Mouse (Mus musculus) ES-Bruce4 (cell line): ENCODE measurements at regions not wholly inside any gene's neighbourhood (a gene's known extent, or its start where the extent isn't known, plus 50 kb on each side); places are given as distances from the start of the nearest gene placed in this dataset.

ENCODE experiments used
- H3K27ac ChIP-seq: 2 replicates; pipeline ENCODE4 v1.5.1; 2012; ENCODE audit warnings: low read length, inconsistent platforms; ENCODE audit not compliant: insufficient read depth
- H3K27me3 ChIP-seq: 2 replicates; pipeline ENCODE4 v1.6.1; 2012; ENCODE audit warnings: mild to moderate bottlenecking, low read length, inconsistent platforms; ENCODE audit not compliant: control insufficient read depth, poor library complexity, insufficient read depth, severe bottlenecking
- H3K36me3 ChIP-seq: 2 replicates; pipeline ENCODE4 v1.6.1; 2012; ENCODE audit warnings: inconsistent platforms, mild to moderate bottlenecking, low read length, moderate library complexity; ENCODE audit not compliant: control insufficient read depth, poor library complexity, insufficient read depth, severe bottlenecking
- H3K4me1 ChIP-seq: one replicate; pipeline ENCODE4 v1.8.1; 2011; ENCODE audit warnings: low read length; ENCODE audit not compliant: control insufficient read depth, insufficient read depth
- H3K4me3 ChIP-seq: 2 replicates; pipeline ENCODE4 v1.5.1; 2011; ENCODE audit warnings: low read depth, mild to moderate bottlenecking, low read length
- H3K9ac ChIP-seq: 2 replicates; pipeline ENCODE4 v1.6.1; 2012; ENCODE audit warnings: low read depth, mild to moderate bottlenecking, inconsistent platforms; ENCODE audit not compliant: poor library complexity, severe bottlenecking
- H3K9me3 ChIP-seq: replicated peaks from 2 replicates; pipeline ENCODE4 v1.6.1; 2012; ENCODE audit warnings: mild to moderate bottlenecking, low read length, inconsistent platforms; ENCODE audit not compliant: control insufficient read depth, poor library complexity, insufficient read depth, severe bottlenecking
- CTCF ChIP-seq: IDR thresholded peaks from one replicate; pipeline ENCODE4 v1.8.1; 2011; ENCODE audit warnings: low read depth, low read length
- EP300 ChIP-seq: IDR thresholded peaks from 2 replicates; pipeline ENCODE4 v1.6.1; 2011; ENCODE audit warnings: low read depth, low read length; ENCODE audit not compliant: insufficient read depth
- POLR2A ChIP-seq: IDR thresholded peaks from one replicate; pipeline ENCODE4 v1.8.1; 2011; ENCODE audit warnings: low read length; ENCODE audit not compliant: insufficient read depth

DNA sequence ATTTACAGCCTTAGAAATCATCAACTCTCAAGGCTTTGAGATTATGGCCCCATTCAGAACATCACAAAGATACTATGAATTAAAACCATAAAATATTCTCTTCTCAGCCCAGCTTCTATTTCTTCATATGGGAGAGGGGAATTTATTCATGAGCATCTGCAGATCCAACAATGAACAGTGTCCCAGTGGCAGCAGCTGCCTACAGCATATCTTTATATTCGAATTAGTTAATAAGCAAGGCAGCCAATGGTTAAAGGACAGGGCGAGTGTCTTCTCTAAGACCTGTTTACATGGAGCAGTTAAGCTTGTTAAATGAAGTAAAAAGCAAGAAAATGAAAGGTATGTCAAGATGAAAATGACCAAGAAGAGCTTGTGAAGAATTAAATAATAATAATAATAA, 346.9 kb upstream of the C030005K15Rik start:
- Histone ChIP-seq H3K27me3 (no peaks in the 10 kb centered on the region), H3K36me3 (no peaks in the 10 kb centered on the region), H3K9me3 (no peaks in the 10 kb centered on the region), H3K4me3 (no peak overlapping the region), H3K27ac (no peak overlapping the region), H3K9ac (no peak overlapping the region), H3K4me1 (no peaks in the 10 kb centered on the region)
- TF ChIP-seq POLR2A (no peak), EP300 (no peak), CTCF (no peak)

DNA sequence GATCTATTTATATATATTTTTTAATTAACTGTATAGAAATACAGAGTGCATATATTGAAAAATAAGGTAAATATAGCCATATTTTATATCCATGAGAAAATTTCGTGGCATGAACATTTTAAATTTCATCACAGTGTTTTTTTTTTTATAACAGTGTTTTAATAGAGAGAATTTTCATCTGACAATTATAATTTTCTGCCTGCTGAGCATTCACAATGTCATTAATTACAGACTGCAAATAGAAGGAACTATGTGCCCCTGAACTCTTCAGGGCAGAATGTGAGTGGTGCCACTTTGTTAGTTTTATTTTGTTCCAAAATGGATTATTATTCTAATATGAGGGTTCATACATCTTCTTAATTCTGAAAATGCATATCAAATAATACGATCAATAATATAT, 358.3 kb upstream of the C030005K15Rik start:
- Histone ChIP-seq H3K9ac (no peak overlapping the region), H3K27me3 (no peaks in the 10 kb centered on the region), H3K27ac (no peak overlapping the region), H3K36me3 (no peaks in the 10 kb centered on the region), H3K4me1 (no peaks in the 10 kb centered on the region), H3K9me3 (no peaks in the 10 kb centered on the region), H3K4me3 (no peak overlapping the region)
- no peak for TF ChIP-seq POLR2A
- TF ChIP-seq CTCF, result no peak
- TF ChIP-seq EP300, result no peak

DNA sequence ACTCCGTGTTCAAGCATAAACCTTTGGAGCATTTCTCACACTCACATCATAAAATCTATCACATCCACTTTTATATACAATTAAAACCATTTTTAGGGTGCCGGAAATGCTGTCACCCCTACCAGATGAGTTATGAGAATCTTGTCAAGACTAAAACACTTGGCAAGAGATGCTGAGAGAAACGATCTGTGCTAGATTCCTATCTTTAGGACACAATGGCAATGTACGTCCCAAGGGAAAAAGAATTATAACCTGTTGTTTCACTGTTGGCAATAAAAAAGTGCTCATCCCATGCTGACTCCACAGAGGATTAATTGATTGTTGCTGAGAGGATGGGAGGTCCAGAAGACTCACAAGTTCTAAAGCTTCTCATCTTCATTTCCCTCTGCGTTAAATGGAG, 389.7 kb upstream of the C030005K15Rik start:
- Histone ChIP-seq H3K27ac (no peak overlapping the region), H3K27me3 (no peaks in the 10 kb centered on the region), H3K36me3 (no peaks in the 10 kb centered on the region), H3K9me3 (no peaks in the 10 kb centered on the region), H3K9ac (no peak overlapping the region), H3K4me1 (no peaks in the 10 kb centered on the region), H3K4me3 (no peak overlapping the region)
- TF ChIP-seq CTCF (no peak), POLR2A (no peak), EP300 (no peak)

DNA sequence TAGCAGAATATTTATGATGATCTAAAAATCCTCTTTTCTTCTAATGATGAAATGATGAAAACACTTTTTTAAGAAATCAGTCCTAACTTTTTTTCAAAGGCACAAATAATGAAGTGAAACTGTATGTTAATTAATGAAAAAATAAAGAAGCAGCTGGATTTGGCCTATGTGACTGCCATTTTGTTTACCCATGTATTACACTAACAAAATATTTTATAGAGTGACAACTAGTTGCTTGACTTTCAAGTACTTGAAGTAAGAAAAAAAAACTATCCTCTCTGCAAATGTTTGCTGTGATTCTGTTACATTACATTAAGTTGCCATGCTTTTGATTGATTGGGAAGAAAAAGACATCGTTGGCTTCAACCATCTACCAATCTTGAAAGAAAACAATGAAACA, 399.2 kb upstream of the C030005K15Rik start:
- Histone ChIP-seq H3K27me3 (no peaks in the 10 kb centered on the region), H3K9me3 (no peaks in the 10 kb centered on the region), H3K9ac (no peak overlapping the region), H3K36me3 (no peaks in the 10 kb centered on the region), H3K4me3 (no peak overlapping the region), H3K27ac (no peak overlapping the region), H3K4me1 (no peaks in the 10 kb centered on the region)
- TF ChIP-seq POLR2A (no peak), CTCF (no peak), EP300 (no peak)

DNA sequence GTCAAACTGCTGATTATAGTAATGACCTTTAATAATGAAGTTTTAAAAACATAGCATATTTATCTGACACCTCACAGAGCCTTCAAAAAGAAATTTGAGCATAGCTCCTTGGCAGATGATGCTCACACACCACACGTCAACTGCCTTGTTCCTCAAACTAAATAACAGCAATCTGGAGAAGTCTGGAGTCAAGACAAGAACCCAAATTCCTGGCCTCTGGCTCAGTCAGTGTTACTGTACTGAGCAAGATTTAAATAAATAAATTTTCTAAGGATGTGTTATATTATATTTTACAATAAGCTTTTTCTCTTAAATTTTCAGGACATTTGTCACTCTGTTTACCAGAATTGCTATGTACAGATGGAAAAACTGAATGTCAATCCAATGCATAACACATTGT, 408.5 kb upstream of the C030005K15Rik start:
- Histone ChIP-seq H3K4me1 (no peaks in the 10 kb centered on the region), H3K9ac (no peak overlapping the region), H3K27me3 (no peaks in the 10 kb centered on the region), H3K27ac (no peak overlapping the region), H3K9me3 (no peaks in the 10 kb centered on the region), H3K36me3 (no peaks in the 10 kb centered on the region), H3K4me3 (no peak overlapping the region)
- no peak for TF ChIP-seq CTCF
- no peak for TF ChIP-seq EP300
- no peak for TF ChIP-seq POLR2A

DNA sequence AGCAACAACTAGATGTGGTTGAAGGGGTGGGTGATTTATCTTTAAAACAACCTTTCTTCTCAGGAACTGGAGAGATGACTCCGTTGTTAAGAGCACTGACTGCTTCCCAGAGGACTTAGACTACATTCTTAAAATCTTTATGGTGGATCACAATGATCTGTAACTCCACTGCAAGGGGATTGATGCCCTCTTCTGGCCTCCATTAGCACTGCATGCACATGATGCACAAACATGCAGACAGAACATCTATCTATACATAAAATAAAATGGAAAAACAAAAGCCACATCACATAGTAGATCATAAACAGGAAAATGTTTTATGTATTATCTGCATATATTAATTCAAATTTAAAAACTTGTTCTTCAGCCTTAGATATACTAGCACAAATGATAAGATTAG, 419.2 kb upstream of the C030005K15Rik start:
- Histone ChIP-seq H3K9ac (no peak overlapping the region), H3K36me3 (no peaks in the 10 kb centered on the region), H3K9me3 (no peaks in the 10 kb centered on the region), H3K4me1 (no peaks in the 10 kb centered on the region), H3K27ac (no peak overlapping the region), H3K27me3 (no peaks in the 10 kb centered on the region), H3K4me3 (no peak overlapping the region)
- TF ChIP-seq CTCF (no peak), EP300 (no peak), POLR2A (no peak)
